Mouse (Mus musculus): ENCODE measurements around the gene Jazf1.

DNA sequence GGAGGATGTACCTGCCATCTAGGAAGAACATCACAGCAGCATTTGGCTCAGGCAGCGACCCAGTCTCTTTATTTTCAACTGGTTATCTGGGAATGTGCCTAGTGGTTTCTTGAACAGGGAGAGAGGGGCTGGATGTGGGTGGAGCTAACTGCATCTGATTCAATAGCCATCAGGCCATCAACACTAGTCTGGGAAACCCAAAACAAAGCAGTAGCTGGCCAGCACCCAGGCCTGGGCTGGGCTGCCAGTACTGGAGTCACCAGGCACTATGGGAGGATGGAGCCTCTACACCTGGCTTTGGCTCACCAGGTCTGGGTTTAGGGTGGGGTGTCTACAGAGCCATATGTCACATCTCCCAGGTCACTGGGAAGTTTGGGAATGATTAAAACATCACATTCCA lies 271.7 kb downstream of the Jazf1 start:
- TF ChIP-seq CTCF (IDR thresholded peaks at IDR 0.05; ENCODE audit: borderline replicate concordance, insufficient read depth, low read length), result no peak
- no peak for TF ChIP-seq POLR2A (IDR thresholded peaks at IDR 0.05; ENCODE audit: low read depth, low read length)

Data from embryonic fibroblast, embryonic 13.5 days (primary cell).